Mouse (Mus musculus) cerebellum, adult 2 months (tissue): ENCODE data around the gene Lhx5.

Experiments used
- CTCF ChIP-seq: fragments of 200-500 bp; IDR thresholded peaks from 2 replicates; pipeline ENCODE4 v1.5.1; 2011; ENCODE audit warnings: low read depth, mild to moderate bottlenecking, control low read depth, low read length, moderate library complexity, borderline replicate concordance; ENCODE audit not compliant: insufficient read depth
- POLR2A ChIP-seq: fragments of 200-500 bp; IDR thresholded peaks from 2 replicates; pipeline ENCODE4 v1.6.1; 2011; ENCODE audit warnings: low read length, control low read depth, borderline replicate concordance; ENCODE audit not compliant: insufficient read depth

DNA sequence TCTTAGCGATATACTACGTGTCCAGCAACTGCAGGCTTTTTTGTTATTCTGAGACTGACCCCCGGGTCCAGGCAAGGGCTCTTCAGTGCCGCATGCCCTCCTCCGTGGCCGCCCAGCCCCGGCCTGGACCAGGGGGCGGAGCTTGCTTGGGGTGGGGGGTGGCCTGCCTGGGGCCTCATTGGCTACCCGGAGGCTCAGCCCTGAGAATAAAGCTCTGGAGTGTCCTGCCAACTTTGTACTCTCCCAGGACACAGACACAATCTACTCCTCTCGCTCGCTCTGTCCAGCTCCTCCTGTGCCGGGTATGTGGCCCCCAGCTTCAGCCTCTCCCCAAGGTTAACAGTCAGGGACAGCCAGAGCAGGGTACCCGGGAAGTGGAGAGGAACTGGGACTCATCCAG, 44.8 kb downstream of the Lhx5 start, which contains the start of gene Sds:
- TF ChIP-seq CTCF (no peak), POLR2A (no peak)
